Mouse (Mus musculus) thymus, adult 2 months (tissue): Measurements from ENCODE around the gene Nkain4.
A peak's percentile ranks its signal among the peaks of the same experiment; 100 is the strongest.

Source experiments
- CTCF ChIP-seq: fragments of 200-500 bp; IDR thresholded peaks from 2 replicates; pipeline ENCODE4 v1.5.1; 2012; ENCODE audit warnings: mild to moderate bottlenecking, control low read depth, low read length, moderate library complexity, borderline replicate concordance; ENCODE audit not compliant: control insufficient read depth, poor library complexity, insufficient read depth; ENCODE audit errors: extremely low read depth
- POLR2A ChIP-seq: fragments of 200-500 bp; IDR thresholded peaks from 2 replicates; pipeline ENCODE4 v1.6.1; 2012; ENCODE audit warnings: mild to moderate bottlenecking, low read length, control low read depth, moderate library complexity; ENCODE audit not compliant: control insufficient read depth, poor library complexity, insufficient read depth; ENCODE audit errors: extremely low read depth

- TF ChIP-seq CTCF, result 0 out of 2 replicates have a peak, but pooled peaks have one; percentile 22
- no peak for TF ChIP-seq POLR2A
Measured at GRCm38 (mm10) chr2:180893537-180894028, 60.9 kb downstream of the Nkain4 start.
